Mouse (Mus musculus): ENCODE results near the gene Pms2.

The Pms2 gene

GRCm38 (mm10) chr5:143909417-143910400 lies at the start of gene Pms2, which contains the start of gene Aimp2:
TSS of gene Pms2 (plus strand) at chr5:143909964.
TSS of gene Aimp2 (minus strand) at chr5:143909847.
- CTCF ChIA-PET, result interaction anchor here (1.2 kb wide), 1 partner anchor 178 kb away, joined by 3 read pairs; the partner anchor contains the start of gene Usp42

GRCm38 (mm10) chr5:143871547-143872169 lies 38.1 kb upstream of the Pms2 start:
- CTCF ChIA-PET, result no interaction called here

- CTCF ChIA-PET, result interaction anchor here (0.5 kb wide), 1 partner anchor 58 kb away, joined by 4 read pairs; no protein-coding TSS in a partner anchor
Measured at GRCm38 (mm10) chr5:143874571-143874970, 35.2 kb upstream of the Pms2 start.

- CTCF ChIA-PET, result no interaction called here
Measured at GRCm38 (mm10) chr5:143885274-143885673, 24.5 kb upstream of the Pms2 start.

- CTCF ChIA-PET, result no interaction called here
Measured at GRCm38 (mm10) chr5:143890741-143891140, 19.0 kb upstream of the Pms2 start.

- CTCF ChIA-PET, result interaction anchor here (0.6 kb wide), 1 partner anchor 208 kb away, joined by 6 read pairs; no protein-coding TSS in a partner anchor
Measured at GRCm38 (mm10) chr5:143892255-143892886, 17.4 kb upstream of the Pms2 start.

- CTCF ChIA-PET, result no interaction called here
Measured at GRCm38 (mm10) chr5:143893396-143893795, 16.4 kb upstream of the Pms2 start.

- CTCF ChIA-PET, result no interaction called here
Measured at GRCm38 (mm10) chr5:143897635-143898330, 12.0 kb upstream of the Pms2 start, which contains the start of gene Ankrd61. TSS of gene Ankrd61 (minus strand) at chr5:143897685.

- CTCF ChIA-PET, result no interaction called here
Measured at GRCm38 (mm10) chr5:143902111-143902510, 7.7 kb upstream of the Pms2 start.

- CTCF ChIA-PET, result no interaction called here
Measured at GRCm38 (mm10) chr5:143903813-143904212, 6.0 kb upstream of the Pms2 start.

GRCm38 (mm10) chr5:143906429-143906828 lies 3.3 kb upstream of the Pms2 start:
- CTCF ChIA-PET, result no interaction called here

GRCm38 (mm10) chr5:143908926-143909325 lies 838 bp upstream of the Pms2 start:
- CTCF ChIA-PET, result interaction anchor here (0.5 kb wide), 1 partner anchor 1471 kb away, joined by 3 read pairs; no protein-coding TSS in a partner anchor

- CTCF ChIA-PET, result no interaction called here
Measured at GRCm38 (mm10) chr5:143916221-143916620, 6.5 kb downstream of the Pms2 start.

- CTCF ChIA-PET, result no interaction called here
Measured at GRCm38 (mm10) chr5:143917418-143917817, 7.7 kb downstream of the Pms2 start.

GRCm38 (mm10) chr5:143918120-143918519 lies 8.4 kb downstream of the Pms2 start:
- CTCF ChIA-PET, result no interaction called here

- CTCF ChIA-PET, result no interaction called here
Measured at GRCm38 (mm10) chr5:143924781-143925452, 15.2 kb downstream of the Pms2 start.

- CTCF ChIA-PET, result no interaction called here
Measured at GRCm38 (mm10) chr5:143927875-143928274, 18.1 kb downstream of the Pms2 start, which contains the start of gene Gm42421. TSS of gene Gm42421 (plus strand) at chr5:143928175.

- CTCF ChIA-PET, result interaction anchor here (0.6 kb wide), 1 partner anchor 607 kb away, joined by 4 read pairs; no protein-coding TSS in a partner anchor
Measured at GRCm38 (mm10) chr5:143929291-143929690, 19.5 kb downstream of the Pms2 start.

- CTCF ChIA-PET, result no interaction called here
Measured at GRCm38 (mm10) chr5:143930656-143931055, 20.9 kb downstream of the Pms2 start.

GRCm38 (mm10) chr5:143931863-143932580 lies 22.3 kb downstream of the Pms2 start:
- CTCF ChIA-PET, result no interaction called here

Data from spleen, embryonic (tissue).